Mouse (Mus musculus): ENCODE measurements around the gene 4931440F15Rik.

GRCm38 (mm10) chr11:29815670-29816069 is 9.8 kb downstream of the 4931440F15Rik start:
- TF ChIP-seq CTCF (IDR thresholded peaks at IDR 0.05; ENCODE audit: extremely low read depth, insufficient read length, insufficient replicate concordance, low read depth, low read length), result no peak
- no peak for TF ChIP-seq POLR2A (IDR thresholded peaks at IDR 0.05; ENCODE audit: low read depth, low read length)
